Mouse (Mus musculus): ENCODE measurements around the gene Ptp4a2. TPM values are rescaled to one million over a fixed set of nuclear protein-coding genes. Genes with fewer than 3 reads are reported as not detected.
"Not testable (repeated sequence)": the region's sequence is repeated elsewhere in the genome, so short reads cannot be mapped to it uniquely, and the experiment has no call there.

Ptp4a2 gene
- polyA plus RNA-seq (2015; fragmentation: Nextera tagmentation; extraction: Ambion mirVana): 292 and 306 TPM in 2 replicates

DNA sequence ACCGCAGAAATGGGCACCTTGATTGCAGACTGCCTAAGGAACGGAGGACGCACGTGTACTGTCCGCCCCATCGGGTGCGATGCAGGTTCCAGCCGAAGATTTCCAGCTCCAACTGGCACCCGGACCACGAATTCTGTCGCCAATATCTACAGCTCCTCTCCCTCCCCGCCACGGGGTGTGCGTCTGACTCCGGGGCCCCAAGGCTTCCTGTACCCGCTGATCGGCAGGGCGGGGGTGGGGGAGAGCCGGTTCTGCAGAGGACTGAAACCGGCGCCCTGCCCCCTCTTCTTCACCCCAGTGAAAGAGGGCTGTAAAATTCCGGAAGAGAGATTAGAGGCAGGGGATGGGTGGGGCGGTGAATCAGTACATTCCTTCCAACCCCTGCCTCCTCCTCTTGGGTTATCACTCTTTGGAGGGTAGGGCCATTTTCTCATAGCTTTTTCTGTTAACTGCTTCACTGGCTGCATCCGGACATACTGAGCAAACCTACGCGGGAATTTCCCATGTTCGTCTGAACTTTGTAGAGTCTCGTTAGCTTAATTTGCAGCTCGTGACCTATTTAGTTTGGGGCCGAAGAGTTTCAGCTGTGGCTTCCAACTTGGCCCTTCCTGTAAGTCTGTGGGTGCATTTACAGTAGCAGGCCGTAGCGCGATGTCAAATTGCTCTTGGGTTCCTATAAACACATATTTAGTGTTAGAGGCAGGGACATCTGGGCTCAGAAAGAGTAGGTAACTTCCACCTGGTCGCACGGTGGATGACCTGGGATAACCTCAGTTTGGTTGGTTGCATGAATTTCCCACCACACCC lies at the start of gene Ptp4a2:
Ptp4a2 (plus strand) TSS at position 422 of the 807 bp plus-strand sequence.
- H3K4me2 ChIP-seq: peak within 1 kb of the TSS; percentile 57
- no peaks in the 10 kb centered on the region for H3K36me3 ChIP-seq
- no peak for ATAC-seq (ENCODE audit: low FRiP score)
- peak within 1 kb of the TSS; percentile 33 for H3K4me3 ChIP-seq
- H3K4me1 ChIP-seq (replicated peaks): peaks cover 7% of the 10 kb centered on the region
- H3K9me3 ChIP-seq: no peaks in the 10 kb centered on the region
- no peak within 1 kb of the TSS for H3K27ac ChIP-seq
- peak within 1 kb of the TSS; percentile 49 for H3K9ac ChIP-seq
- WGBS: 22% methylated on average over 35 of the region's 35 CpGs
- peaks cover 20% of the 10 kb centered on the region for H3K27me3 ChIP-seq

DNA sequence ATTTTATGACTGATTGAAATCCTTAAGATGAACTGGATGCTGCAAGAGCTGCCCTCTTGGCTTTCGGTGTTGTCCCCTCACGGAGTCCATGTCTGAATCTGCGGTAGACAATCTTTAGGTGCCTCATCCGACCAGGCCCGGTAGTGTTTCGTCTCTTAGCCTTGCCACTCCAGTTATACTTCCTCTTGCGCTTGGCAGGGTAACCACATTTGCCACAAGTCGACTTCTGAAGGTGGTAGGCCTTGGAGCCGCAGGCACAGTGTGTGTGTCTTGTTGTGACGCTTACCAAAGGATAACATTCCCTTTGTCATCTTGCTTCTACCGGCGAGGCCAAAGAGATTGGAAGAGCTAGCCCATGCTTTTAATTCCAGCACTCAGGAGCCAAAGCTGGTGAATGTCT lies 49.4 kb upstream of the Ptp4a2 start:
- 94% methylated on average over 12 of the region's 12 CpGs for WGBS
- Histone ChIP-seq H3K9ac (no peak overlapping the region), H3K27ac (no peak overlapping the region), H3K9me3 (no peaks in the 10 kb centered on the region), H3K4me2 (no peak overlapping the region), H3K4me3 (no peak overlapping the region), H3K4me1 (replicated peaks) (no peaks in the 10 kb centered on the region), H3K36me3 (no peaks in the 10 kb centered on the region), H3K27me3 (no peaks in the 10 kb centered on the region)
- ATAC-seq (ENCODE audit: low FRiP score): no peak

DNA sequence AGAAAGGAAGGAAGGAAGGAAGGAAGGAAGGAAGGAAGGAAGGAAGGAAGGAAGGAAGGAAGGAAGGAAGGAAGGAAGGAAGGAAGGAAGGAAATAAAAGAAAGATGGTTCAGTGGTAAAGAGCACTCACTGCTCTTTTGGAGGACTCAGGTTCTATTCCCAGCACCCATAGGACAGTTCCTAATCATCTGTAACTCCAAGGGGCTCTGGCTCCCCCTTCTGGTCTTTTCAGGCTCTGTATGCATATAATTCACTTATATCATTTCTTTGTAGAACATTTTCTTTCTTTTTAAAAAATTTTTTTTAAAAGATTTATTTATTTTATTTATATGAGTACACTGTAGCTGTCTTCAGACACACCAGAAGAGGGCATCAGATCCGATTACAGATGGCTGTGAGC lies 48.5 kb upstream of the Ptp4a2 start:
- ATAC-seq (ENCODE audit: low FRiP score): not testable (repeated sequence)

DNA sequence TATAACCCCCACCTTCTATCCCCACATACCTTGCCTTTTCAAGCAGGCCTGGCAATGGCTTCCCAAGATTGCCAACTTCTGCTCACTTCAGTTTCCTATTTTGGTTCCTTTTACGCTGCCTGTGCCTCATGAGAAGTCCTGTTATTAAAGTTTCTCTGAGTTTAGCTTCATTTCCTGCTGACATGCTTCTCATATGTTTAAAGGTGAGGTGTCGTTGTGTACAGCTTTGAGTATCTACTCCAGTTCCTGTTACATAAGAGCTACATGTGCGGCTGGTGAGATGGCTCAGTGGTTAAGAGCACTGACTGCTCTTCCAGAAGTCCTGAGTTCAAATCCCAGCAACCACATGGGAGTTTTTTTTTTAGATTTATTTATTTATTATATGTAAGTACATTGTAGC lies 45.7 kb upstream of the Ptp4a2 start:
- H3K4me2 ChIP-seq: no peak overlapping the region
- no peak overlapping the region for H3K9ac ChIP-seq
- H3K27ac ChIP-seq: no peak overlapping the region
- ATAC-seq (ENCODE audit: low FRiP score): no peak
- H3K9me3 ChIP-seq: no peaks in the 10 kb centered on the region
- H3K27me3 ChIP-seq: no peaks in the 10 kb centered on the region
- H3K4me1 ChIP-seq (replicated peaks): no peaks in the 10 kb centered on the region
- no peak overlapping the region for H3K4me3 ChIP-seq
- WGBS: 86% methylated on average over 3 of the region's 3 CpGs
- H3K36me3 ChIP-seq: no peaks in the 10 kb centered on the region

More for the DNA sequence above, 48.5 kb upstream of the Ptp4a2 start:
- not testable (repeated sequence) for H3K9me3 ChIP-seq; H3K27me3 ChIP-seq; H3K36me3 ChIP-seq; H3K9ac ChIP-seq; H3K4me1 ChIP-seq (replicated peaks); H3K4me3 ChIP-seq; H3K4me2 ChIP-seq; H3K27ac ChIP-seq
- WGBS: 71% methylated on average over 1 of the region's 1 CpGs

DNA sequence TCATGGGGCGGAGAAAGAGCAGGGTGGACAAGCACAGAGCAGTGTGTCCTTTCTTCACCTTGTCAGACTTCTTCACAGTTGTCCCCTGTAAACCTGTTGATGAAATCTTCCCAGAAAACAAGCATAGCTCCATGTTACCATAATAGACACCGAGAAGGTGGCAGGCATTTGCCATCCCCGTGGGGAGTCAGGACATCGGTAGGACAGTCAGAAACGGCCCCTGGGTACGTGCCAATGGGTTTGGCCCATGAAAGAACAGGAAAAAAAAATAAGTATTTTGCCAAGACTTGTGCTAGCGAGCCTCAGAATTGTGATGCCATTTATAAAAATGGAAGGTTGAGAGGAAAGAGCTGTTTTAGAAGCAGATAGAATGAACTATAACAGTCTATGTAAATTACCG lies 43.2 kb upstream of the Ptp4a2 start:
- WGBS: 79% methylated on average over 8 of the region's 8 CpGs
- Histone ChIP-seq H3K9ac (no peak overlapping the region), H3K27ac (no peak overlapping the region), H3K36me3 (no peaks in the 10 kb centered on the region), H3K4me2 (no peak overlapping the region), H3K4me1 (replicated peaks) (peaks cover 16% of the 10 kb centered on the region), H3K27me3 (no peaks in the 10 kb centered on the region), H3K9me3 (no peaks in the 10 kb centered on the region), H3K4me3 (no peak overlapping the region)
- no peak for ATAC-seq (ENCODE audit: low FRiP score)

DNA sequence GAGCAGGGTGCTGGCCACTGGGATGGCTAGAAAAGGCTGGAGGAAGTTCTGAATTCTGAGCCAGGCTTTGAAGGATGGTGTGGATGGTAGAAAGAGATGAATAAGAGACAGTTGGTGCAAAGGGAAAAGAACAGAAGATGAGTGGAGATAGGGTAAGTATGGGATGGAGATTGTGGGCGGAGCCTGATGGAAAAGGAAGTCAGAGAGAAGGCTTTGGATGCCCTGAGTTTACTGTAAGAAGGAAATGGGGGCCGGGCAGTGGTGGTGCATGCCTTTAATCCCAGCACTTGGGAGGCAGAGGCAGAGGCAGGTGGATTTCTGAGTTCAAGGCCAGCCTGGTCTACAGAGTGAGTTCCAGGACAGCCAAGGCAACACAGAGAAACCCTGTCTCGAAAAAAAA lies 42.3 kb upstream of the Ptp4a2 start:
- not testable (repeated sequence) for H3K27ac ChIP-seq; H3K9me3 ChIP-seq; H3K27me3 ChIP-seq; H3K36me3 ChIP-seq; H3K4me3 ChIP-seq; H3K9ac ChIP-seq; H3K4me2 ChIP-seq; ATAC-seq (ENCODE audit: low FRiP score)
- 92% methylated on average over 3 of the region's 3 CpGs for WGBS
- H3K4me1 ChIP-seq (replicated peaks): peaks cover 17% of the 10 kb centered on the region

DNA sequence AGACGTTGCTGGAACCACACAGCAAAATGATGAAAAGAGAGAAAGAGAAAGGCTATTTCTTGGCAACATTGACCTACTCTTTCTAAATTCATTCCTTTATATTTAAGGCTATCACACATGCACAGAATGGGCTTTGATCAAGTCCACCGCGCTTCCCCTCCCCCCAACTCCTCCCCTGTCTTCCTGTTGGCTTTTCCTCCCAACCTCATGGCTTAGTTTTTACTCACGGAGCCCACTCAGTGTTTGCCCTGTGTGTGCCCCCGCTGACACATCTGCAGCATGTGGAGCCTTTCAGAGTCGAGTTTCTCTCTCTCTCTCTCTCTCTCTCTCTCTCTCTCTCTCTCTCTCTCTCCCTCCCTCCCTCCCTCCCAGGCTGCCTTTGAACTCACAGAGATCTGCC lies 40.4 kb upstream of the Ptp4a2 start:
- peaks cover 24% of the 10 kb centered on the region for H3K4me1 ChIP-seq (replicated peaks)
- no peak overlapping the region for H3K4me2 ChIP-seq
- peaks cover 4% of the 10 kb centered on the region for H3K27me3 ChIP-seq
- H3K9ac ChIP-seq: no peak overlapping the region
- 66% methylated on average over 6 of the region's 6 CpGs for WGBS
- no peaks in the 10 kb centered on the region for H3K36me3 ChIP-seq
- H3K9me3 ChIP-seq: no peaks in the 10 kb centered on the region
- H3K27ac ChIP-seq: no peak overlapping the region
- no peak overlapping the region for H3K4me3 ChIP-seq
- ATAC-seq (ENCODE audit: low FRiP score): no peak

DNA sequence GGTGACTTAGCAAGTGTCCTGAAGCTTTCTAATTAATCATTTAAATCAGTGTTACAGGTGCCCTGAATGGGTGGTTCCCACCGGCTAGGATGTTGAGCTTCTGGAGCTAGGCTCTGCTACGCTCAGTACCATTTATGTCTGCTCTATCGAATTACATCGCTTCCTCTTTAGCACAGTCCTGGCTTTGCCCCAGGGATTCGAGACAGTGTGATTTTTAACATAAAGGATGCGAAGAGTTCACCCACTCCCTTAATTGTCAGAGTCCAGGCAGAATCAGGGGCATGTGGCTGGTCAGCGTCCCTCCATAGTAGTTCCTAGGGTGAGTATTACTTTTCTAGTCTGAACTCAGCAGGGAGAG lies 39.7 kb upstream of the Ptp4a2 start:
- 14% methylated on average over 7 of the region's 7 CpGs for WGBS
- peaks cover 27% of the 10 kb centered on the region for H3K4me1 ChIP-seq (replicated peaks)
- peaks cover 4% of the 10 kb centered on the region for H3K27me3 ChIP-seq
- peak overlapping the region; percentile 85 for H3K27ac ChIP-seq
- H3K4me2 ChIP-seq: peak overlapping the region; percentile 44
- ATAC-seq (ENCODE audit: low FRiP score): no peak; the same call in 1 of the 2 replicates
- H3K9ac ChIP-seq: peak overlapping the region; percentile 55
- no peaks in the 10 kb centered on the region for H3K36me3 ChIP-seq
- H3K9me3 ChIP-seq: no peaks in the 10 kb centered on the region
- peak overlapping the region; percentile 10; the same call in 1 of the 2 replicates for H3K4me3 ChIP-seq

DNA sequence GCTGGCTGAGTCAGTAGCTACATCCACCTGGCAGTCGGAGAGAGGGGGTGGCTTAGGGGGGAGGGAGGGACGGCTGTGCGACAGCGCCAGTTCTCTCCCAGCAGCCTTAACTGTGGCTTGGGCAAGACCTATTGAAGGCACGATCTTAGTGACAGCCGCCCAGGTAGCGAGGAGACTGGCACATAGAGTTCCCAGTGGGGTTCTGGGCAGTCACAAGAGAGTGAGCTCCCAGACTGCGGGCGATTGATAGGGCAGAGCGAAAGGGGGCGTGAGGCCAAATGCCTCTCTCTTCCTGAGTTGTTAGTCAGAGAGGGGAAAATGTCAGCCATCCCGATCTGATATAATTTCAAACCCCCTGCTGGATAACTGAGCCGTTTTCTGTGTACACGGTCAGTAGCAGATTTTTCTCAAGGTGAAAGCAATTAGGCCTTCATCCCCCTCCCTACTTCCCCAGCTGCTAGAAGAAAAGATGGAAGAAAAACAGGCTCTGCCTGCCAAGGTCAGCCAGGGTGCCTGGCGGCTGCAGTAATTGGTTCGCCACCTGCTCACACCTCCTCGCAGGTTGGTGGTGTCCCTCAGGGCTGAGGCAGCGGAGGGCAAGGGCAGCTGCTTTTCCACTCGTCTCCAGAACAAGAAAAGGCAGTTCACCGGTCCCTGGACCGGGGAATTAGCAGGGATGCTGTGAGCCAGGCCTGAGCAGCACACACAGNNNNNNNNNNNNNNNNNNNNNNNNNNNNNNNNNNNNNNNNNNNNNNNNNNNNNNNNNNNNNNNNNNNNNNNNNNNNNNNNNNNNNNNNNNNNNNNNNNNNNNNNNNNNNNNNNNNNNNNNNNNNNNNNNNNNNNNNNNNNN lies 39.1 kb upstream of the Ptp4a2 start:
- Histone ChIP-seq H3K4me1 (replicated peaks) (peaks cover 27% of the 10 kb centered on the region), H3K9ac (peak overlapping the region; percentile 55), H3K27me3 (peaks cover 4% of the 10 kb centered on the region), H3K4me3 (peak overlapping the region; percentile 10; the same call in 1 of the 2 replicates), H3K36me3 (no peaks in the 10 kb centered on the region), H3K9me3 (no peaks in the 10 kb centered on the region), H3K27ac (peak overlapping the region; percentile 85), H3K4me2 (peak overlapping the region; percentile 44)
- 2% methylated on average over 21 of the region's 21 CpGs for WGBS
- ATAC-seq (ENCODE audit: low FRiP score): peak; percentile 52

DNA sequence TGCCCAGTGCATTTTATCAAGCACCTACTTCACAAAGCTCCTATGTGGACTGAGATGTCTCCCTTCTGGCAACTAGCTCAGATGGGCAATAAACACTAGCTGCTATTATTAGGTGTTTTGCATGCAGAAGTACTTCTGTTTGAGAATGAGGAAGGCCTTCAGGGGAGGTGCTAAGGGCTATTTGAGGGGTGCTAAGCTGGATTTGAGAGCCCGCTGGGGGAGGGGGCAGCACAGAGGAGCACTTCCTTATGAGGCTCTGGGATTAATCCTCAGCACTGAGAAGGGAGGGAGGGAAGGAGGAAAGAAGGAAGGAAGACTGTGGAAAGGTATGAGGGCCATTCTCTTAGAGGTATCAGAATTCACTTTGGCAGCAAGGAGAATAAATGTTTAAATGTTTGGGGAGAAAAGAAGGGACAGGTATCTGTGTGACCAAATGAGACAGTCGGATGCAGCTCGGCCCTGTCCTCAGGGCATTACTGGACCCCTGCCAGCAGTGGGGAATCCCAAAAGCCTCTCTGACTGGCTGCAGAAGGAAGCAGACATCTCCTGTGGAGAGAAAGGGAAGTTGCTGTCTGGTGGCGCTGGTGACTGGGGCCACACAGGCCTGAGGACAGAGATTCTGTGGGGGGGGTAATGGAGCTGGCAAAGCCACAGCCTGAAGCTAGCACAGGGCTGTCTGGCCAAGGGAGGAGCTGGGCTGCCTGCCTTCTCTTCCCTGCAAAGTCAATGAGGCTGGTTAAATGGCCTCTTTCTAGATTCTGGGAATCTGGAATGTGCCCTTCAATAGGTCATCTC lies 28.9 kb upstream of the Ptp4a2 start:
- H3K4me2 ChIP-seq: no peak overlapping the region
- H3K4me1 ChIP-seq (replicated peaks): peaks cover 16% of the 10 kb centered on the region
- H3K4me3 ChIP-seq: no peak overlapping the region
- H3K36me3 ChIP-seq: no peaks in the 10 kb centered on the region
- H3K9me3 ChIP-seq: no peaks in the 10 kb centered on the region
- no peaks in the 10 kb centered on the region for H3K27me3 ChIP-seq
- H3K27ac ChIP-seq: peak overlapping the region; percentile 58
- H3K9ac ChIP-seq: peak overlapping the region; percentile 26; the same call in 1 of the 2 replicates
- 11% methylated on average over 4 of the region's 4 CpGs for WGBS
- ATAC-seq (ENCODE audit: low FRiP score): no peak

DNA sequence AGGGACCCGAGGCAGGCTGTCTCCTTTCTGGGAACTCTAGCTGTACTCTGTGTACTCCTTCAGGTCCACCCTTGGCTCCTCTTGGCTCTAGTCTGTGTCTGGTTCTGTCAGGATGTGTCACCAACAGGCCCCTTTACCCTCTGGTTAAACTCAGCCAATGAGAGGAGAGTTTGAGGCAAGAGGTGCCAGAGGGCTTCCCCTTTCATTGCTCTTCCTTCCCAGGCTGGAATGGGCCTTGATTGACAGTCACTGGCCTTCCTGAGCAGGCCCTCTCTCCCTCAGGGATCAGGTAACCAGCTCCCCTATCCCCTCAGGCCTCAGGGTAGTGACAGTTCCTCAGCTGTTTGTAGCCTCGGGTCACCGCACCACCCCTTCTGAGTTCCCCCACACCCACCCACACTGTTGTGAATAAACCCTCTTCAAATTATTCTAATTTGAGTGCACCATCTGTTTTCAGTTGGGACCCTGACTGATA lies 28.1 kb upstream of the Ptp4a2 start:
- no peak for ATAC-seq (ENCODE audit: low FRiP score)
- WGBS: 29% methylated on average over 3 of the region's 3 CpGs
- H3K27ac ChIP-seq: peak overlapping the region; percentile 58

DNA sequence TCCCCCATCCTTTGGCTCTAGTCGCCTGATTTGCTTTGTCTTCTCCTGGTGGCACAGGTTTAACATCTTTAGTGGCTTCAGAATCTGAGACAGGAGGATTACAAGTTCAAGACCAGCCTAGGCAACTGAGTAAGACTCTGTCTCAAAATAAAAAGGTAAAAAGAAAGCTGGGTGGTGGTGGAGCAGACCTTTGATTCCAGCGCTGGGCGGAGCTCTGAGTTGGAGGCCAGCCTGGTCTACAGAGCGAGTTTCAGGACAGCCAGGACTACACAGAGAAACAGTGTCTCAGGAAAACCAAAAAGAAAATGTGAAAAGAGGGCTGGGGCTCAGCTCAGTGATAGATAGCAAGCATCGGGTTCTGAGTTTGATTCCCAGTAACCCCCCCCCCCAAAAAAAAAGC lies 27.5 kb upstream of the Ptp4a2 start:
- Histone ChIP-seq H3K4me1 (replicated peaks) (peaks cover 16% of the 10 kb centered on the region), H3K36me3 (no peaks in the 10 kb centered on the region), H3K9me3 (no peaks in the 10 kb centered on the region), H3K4me3 (no peak overlapping the region), H3K27me3 (no peaks in the 10 kb centered on the region), H3K27ac (no peak overlapping the region), H3K9ac (no peak overlapping the region), H3K4me2 (no peak overlapping the region)
- WGBS: 87% methylated on average over 5 of the region's 5 CpGs
- no peak for ATAC-seq (ENCODE audit: low FRiP score)

More for the DNA sequence above, 28.1 kb upstream of the Ptp4a2 start:
- H3K27me3 ChIP-seq: no peaks in the 10 kb centered on the region
- H3K4me2 ChIP-seq: no peak overlapping the region
- no peak overlapping the region for H3K4me3 ChIP-seq
- no peaks in the 10 kb centered on the region for H3K36me3 ChIP-seq
- H3K9ac ChIP-seq: no peak overlapping the region
- H3K9me3 ChIP-seq: no peaks in the 10 kb centered on the region
- peaks cover 16% of the 10 kb centered on the region for H3K4me1 ChIP-seq (replicated peaks)

Measured in hindbrain, embryonic 13.5 days (tissue).